Mouse (Mus musculus): ENCODE measurements around the gene Kdsr. TPM values are rescaled to one million over a fixed set of nuclear protein-coding genes. Genes with fewer than 3 reads are reported as not detected.

Kdsr gene
- polyA plus RNA-seq, 1 experiment from 2014 or later, result 17.0 TPM

- Histone ChIP-seq H3K36me3 (no peaks in the 10 kb centered on the region), H3K27me3 (no peaks in the 10 kb centered on the region), H3K27ac (no peak overlapping the region), H3K4me1 (peaks cover 31% of the 10 kb centered on the region), H3K4me2 (peak overlapping the region; percentile 97), H3K9ac (no peak overlapping the region), H3K9me3 (no peaks in the 10 kb centered on the region), H3K4me3 (no peak overlapping the region)
- no peak for ATAC-seq (ENCODE audit: insufficient number of reproducible peaks, insufficient read depth, low FRiP score, low TSS enrichment, low read depth)
- 84% methylated on average over 7 of the region's 7 CpGs for WGBS
These were observed 49.3 kb downstream of the Kdsr start for GRCm38 (mm10) chr1:106710202-106710601.

GRCm38 (mm10) chr1:106707036-106707880 is 52.3 kb downstream of the Kdsr start:
- no peaks in the 10 kb centered on the region for H3K9me3 ChIP-seq
- no peak for ATAC-seq (ENCODE audit: insufficient number of reproducible peaks, insufficient read depth, low FRiP score, low TSS enrichment, low read depth)
- H3K4me1 ChIP-seq, result peaks cover 19% of the 10 kb centered on the region
- H3K4me3 ChIP-seq, result no peak overlapping the region
- no peaks in the 10 kb centered on the region for H3K27me3 ChIP-seq
- 81% methylated on average over 6 of the region's 6 CpGs for WGBS
- no peak overlapping the region for H3K4me2 ChIP-seq
- no peaks in the 10 kb centered on the region for H3K36me3 ChIP-seq
- no peak overlapping the region for H3K27ac ChIP-seq
- no peak overlapping the region for H3K9ac ChIP-seq

- Histone ChIP-seq H3K9me3 (no peaks in the 10 kb centered on the region), H3K36me3 (no peaks in the 10 kb centered on the region), H3K4me2 (no peak overlapping the region), H3K9ac (no peak overlapping the region), H3K4me3 (no peak overlapping the region), H3K27ac (no peak overlapping the region), H3K4me1 (0 out of 2 replicates have a peak, but pooled peaks cover under 1% of the 10 kb centered on the region), H3K27me3 (no peaks in the 10 kb centered on the region)
- WGBS, result 64% methylated on average over 3 of the region's 3 CpGs
- no peak for ATAC-seq (ENCODE audit: insufficient number of reproducible peaks, insufficient read depth, low FRiP score, low TSS enrichment, low read depth)
These were observed 56.3 kb downstream of the Kdsr start for GRCm38 (mm10) chr1:106703183-106703582.

- WGBS, result 74% methylated on average over 4 of the region's 4 CpGs
- no peak overlapping the region for H3K9ac ChIP-seq
These were observed 56.9 kb downstream of the Kdsr start for GRCm38 (mm10) chr1:106702471-106703175.

GRCm38 (mm10) chr1:106700520-106701114 is 58.9 kb downstream of the Kdsr start:
- Histone ChIP-seq H3K4me3 (no peak overlapping the region), H3K36me3 (no peaks in the 10 kb centered on the region), H3K27me3 (no peaks in the 10 kb centered on the region), H3K4me1 (no peaks in the 10 kb centered on the region), H3K9me3 (no peaks in the 10 kb centered on the region), H3K9ac (no peak overlapping the region), H3K27ac (no peak overlapping the region), H3K4me2 (no peak overlapping the region)
- no peak for ATAC-seq (ENCODE audit: insufficient number of reproducible peaks, insufficient read depth, low FRiP score, low TSS enrichment, low read depth)
- 89% methylated on average over 9 of the region's 9 CpGs for WGBS

More at GRCm38 (mm10) chr1:106702471-106703175, 56.9 kb downstream of the Kdsr start:
- Histone ChIP-seq H3K4me3 (no peak overlapping the region), H3K4me2 (no peak overlapping the region), H3K27ac (no peak overlapping the region), H3K36me3 (no peaks in the 10 kb centered on the region), H3K9me3 (no peaks in the 10 kb centered on the region), H3K4me1 (no peaks in the 10 kb centered on the region), H3K27me3 (no peaks in the 10 kb centered on the region)
- ATAC-seq (ENCODE audit: insufficient number of reproducible peaks, insufficient read depth, low FRiP score, low TSS enrichment, low read depth), result no peak

DNA sequence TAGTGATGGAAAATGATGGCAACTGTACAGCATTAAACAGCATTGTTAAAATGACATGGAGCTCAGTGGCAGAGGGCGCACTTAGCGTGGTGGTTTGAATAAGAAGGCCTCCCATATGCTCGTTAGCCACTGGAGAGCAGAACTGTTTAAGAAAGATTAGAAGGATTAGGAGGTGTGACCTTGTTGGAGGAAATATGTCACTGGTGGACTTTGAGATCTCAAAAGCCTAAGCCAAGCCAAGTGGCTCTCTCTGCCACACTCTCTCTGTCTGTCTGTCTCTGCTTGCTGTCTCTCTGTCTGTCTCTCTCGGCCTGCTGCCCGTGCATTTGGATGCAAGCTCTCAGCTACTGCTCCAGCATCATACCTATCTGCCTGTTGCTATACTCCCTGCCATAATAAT is 63.1 kb downstream of the Kdsr start:
- 84% methylated on average over 5 of the region's 5 CpGs for WGBS

DNA sequence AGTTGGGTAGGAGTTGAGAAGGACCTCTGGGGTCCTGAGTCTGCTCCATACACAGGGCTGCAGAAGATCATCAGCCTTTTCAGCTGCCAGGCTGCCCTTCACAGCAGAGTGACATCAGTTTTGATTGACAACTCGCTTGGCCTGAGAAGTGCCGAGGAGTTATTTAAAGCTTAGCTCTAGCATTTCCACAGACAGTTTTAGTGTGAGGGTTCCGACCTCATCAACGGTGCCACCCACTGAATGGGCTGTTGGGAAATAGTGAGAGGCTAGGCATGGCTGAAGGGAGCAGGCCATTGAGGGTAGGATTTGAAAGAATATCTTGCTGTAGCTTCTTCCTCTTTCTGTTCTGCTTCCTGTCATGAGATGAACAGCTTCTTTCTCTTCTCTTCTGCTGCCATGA is 63.9 kb downstream of the Kdsr start:
- no peaks in the 10 kb centered on the region for H3K9me3 ChIP-seq
- H3K4me2 ChIP-seq, result no peak overlapping the region
- no peaks in the 10 kb centered on the region for H3K27me3 ChIP-seq
- WGBS, result 82% methylated on average over 4 of the region's 4 CpGs
- no peak overlapping the region for H3K4me3 ChIP-seq
- H3K9ac ChIP-seq, result no peak overlapping the region
- H3K4me1 ChIP-seq, result no peaks in the 10 kb centered on the region
- no peaks in the 10 kb centered on the region for H3K36me3 ChIP-seq
- ATAC-seq (ENCODE audit: insufficient number of reproducible peaks, insufficient read depth, low FRiP score, low TSS enrichment, low read depth), result no peak
- no peak overlapping the region for H3K27ac ChIP-seq

More for the DNA sequence above, 63.1 kb downstream of the Kdsr start:
- H3K36me3 ChIP-seq, result no peaks in the 10 kb centered on the region
- H3K9me3 ChIP-seq, result no peaks in the 10 kb centered on the region
- H3K4me2 ChIP-seq, result no peak overlapping the region
- ATAC-seq (ENCODE audit: insufficient number of reproducible peaks, insufficient read depth, low FRiP score, low TSS enrichment, low read depth), result no peak
- H3K9ac ChIP-seq, result no peak overlapping the region
- no peaks in the 10 kb centered on the region for H3K4me1 ChIP-seq
- no peak overlapping the region for H3K27ac ChIP-seq
- H3K27me3 ChIP-seq, result no peaks in the 10 kb centered on the region
- H3K4me3 ChIP-seq, result no peak overlapping the region

DNA sequence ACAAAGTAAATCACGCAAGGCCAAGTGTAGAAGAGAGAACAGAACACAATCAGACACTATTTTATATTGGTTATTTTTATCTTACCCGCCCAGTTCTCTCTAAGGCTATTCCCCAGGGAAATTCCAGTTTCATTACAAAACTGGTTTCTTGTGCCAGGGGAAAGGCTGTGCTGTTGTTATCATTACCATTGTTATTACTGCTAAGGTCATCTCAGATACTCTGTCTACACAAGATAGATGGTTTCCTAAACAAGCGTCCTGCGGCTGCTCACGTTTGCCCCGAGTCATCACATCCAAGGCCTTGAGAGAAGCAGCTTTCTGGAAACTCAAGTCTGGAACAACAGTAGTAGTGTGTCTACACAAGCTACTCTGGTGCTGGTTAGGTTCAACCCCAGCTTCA is 65.2 kb downstream of the Kdsr start:
- Histone ChIP-seq H3K9ac (no peak overlapping the region), H3K4me1 (no peaks in the 10 kb centered on the region), H3K4me2 (no peak overlapping the region), H3K27me3 (no peaks in the 10 kb centered on the region), H3K9me3 (no peaks in the 10 kb centered on the region), H3K27ac (no peak overlapping the region), H3K36me3 (no peaks in the 10 kb centered on the region), H3K4me3 (no peak overlapping the region)
- 92% methylated on average over 6 of the region's 6 CpGs for WGBS
- ATAC-seq (ENCODE audit: insufficient number of reproducible peaks, insufficient read depth, low FRiP score, low TSS enrichment, low read depth), result no peak

- ATAC-seq (ENCODE audit: insufficient number of reproducible peaks, insufficient read depth, low FRiP score, low TSS enrichment, low read depth), result no peak
- Histone ChIP-seq H3K9me3 (no peaks in the 10 kb centered on the region), H3K27me3 (no peaks in the 10 kb centered on the region), H3K27ac (no peak overlapping the region), H3K36me3 (no peaks in the 10 kb centered on the region), H3K4me1 (no peaks in the 10 kb centered on the region), H3K9ac (no peak overlapping the region), H3K4me2 (no peak overlapping the region), H3K4me3 (no peak overlapping the region)
These were observed 66.9 kb downstream of the Kdsr start for GRCm38 (mm10) chr1:106692599-106692998.

DNA sequence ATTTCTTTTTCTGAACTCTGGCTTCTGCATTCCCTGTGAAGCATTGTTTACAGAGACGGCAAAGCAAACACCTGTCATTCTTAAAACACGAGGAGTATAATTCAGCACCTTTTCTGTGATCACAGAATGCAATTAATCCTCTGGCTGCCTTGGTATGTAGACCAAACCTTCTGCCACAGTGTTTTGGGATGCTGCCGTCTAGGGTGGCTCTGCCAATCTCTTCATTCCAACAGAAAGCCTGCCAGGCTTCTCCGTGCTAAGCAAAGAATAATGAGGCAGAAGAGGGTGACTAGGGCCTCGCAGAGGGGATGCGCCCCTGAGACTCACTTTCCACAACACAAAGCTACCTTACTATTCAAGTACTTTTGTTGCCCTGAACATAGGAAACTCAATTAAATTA is 68.6 kb downstream of the Kdsr start:
- Histone ChIP-seq H3K4me2 (no peak overlapping the region), H3K27me3 (no peaks in the 10 kb centered on the region), H3K9ac (no peak overlapping the region), H3K4me1 (no peaks in the 10 kb centered on the region), H3K9me3 (no peaks in the 10 kb centered on the region), H3K27ac (no peak overlapping the region), H3K36me3 (no peaks in the 10 kb centered on the region), H3K4me3 (no peak overlapping the region)
- no peak for ATAC-seq (ENCODE audit: insufficient number of reproducible peaks, insufficient read depth, low FRiP score, low TSS enrichment, low read depth)
- WGBS, result 83% methylated on average over 6 of the region's 6 CpGs

- Histone ChIP-seq H3K27me3 (no peaks in the 10 kb centered on the region), H3K4me2 (no peak overlapping the region), H3K27ac (no peak overlapping the region), H3K4me1 (no peaks in the 10 kb centered on the region), H3K9ac (no peak overlapping the region), H3K4me3 (no peak overlapping the region), H3K36me3 (no peaks in the 10 kb centered on the region), H3K9me3 (no peaks in the 10 kb centered on the region)
- 84% methylated on average over 5 of the region's 5 CpGs for WGBS
- ATAC-seq (ENCODE audit: insufficient number of reproducible peaks, insufficient read depth, low FRiP score, low TSS enrichment, low read depth), result no peak
These were observed 71.4 kb downstream of the Kdsr start for GRCm38 (mm10) chr1:106688161-106688516.

All from embryonic facial prominence, embryonic 13.5 days (tissue).